In genomic region chr1:90557140-90557539, GRCm38 (mm10) we compare ENCODE assay signal across 10 mouse cellular contexts. TPM values are rescaled to one million over a fixed set of nuclear protein-coding genes. Genes with fewer than 3 reads are reported as not detected.
DNase-seq lines count a peak whose midpoint lies in the region; ATAC-seq and TF ChIP-seq lines count a peak whose summit lies in the region.
"Had no signal": no experiment of that assay in that cellular context is flagged by ENCODE, and none has a peak within 500 bp of the region (broad histone marks: within the 10 kb centered on the region; RNA-seq: fewer than 3 reads in every experiment).

No protein-coding gene starts in this region.

- H3K36me3 ChIP-seq in kidney, postnatal 0 days (ENCODE audit: insufficient read depth, low read length), result no peaks in the 10 kb centered on the region
- no peaks in the 10 kb centered on the region for H3K36me3 ChIP-seq in forebrain, embryonic 16.5 days (ENCODE audit: control insufficient read depth, insufficient read depth)
- H3K36me3 ChIP-seq: forebrain, embryonic 15.5 days had no signal

- H3K27me3 ChIP-seq in kidney, postnatal 0 days (ENCODE audit: insufficient read depth, low read length), result no peaks in the 10 kb centered on the region
- H3K27me3 ChIP-seq in forebrain, embryonic 16.5 days (replicated peaks; ENCODE audit: control insufficient read depth, insufficient read depth, low read length), result no peaks in the 10 kb centered on the region
- H3K27me3 ChIP-seq: forebrain, embryonic 15.5 days had no signal

- 92% methylated on average over 1 of the region's 1 CpGs for WGBS in kidney, postnatal 0 days
- 97% methylated on average over 1 of the region's 1 CpGs for WGBS in forebrain, embryonic 16.5 days

- H3K9ac ChIP-seq in kidney, postnatal 0 days (ENCODE audit: low read depth, low read length), result no peak overlapping the region
- H3K9ac ChIP-seq in forebrain, embryonic 16.5 days (replicated peaks; ENCODE audit: low read depth, low read length), result no peak overlapping the region
- H3K9ac ChIP-seq: forebrain, embryonic 15.5 days had no signal

- no peak for DNase-seq in kidney, postnatal 0 days (ENCODE audit: low spot score)
- no peak for DNase-seq in kidney, postnatal 14 days
- peak; percentile 31 for DNase-seq in right cerebral cortex, postnatal 14 days
- no peak for DNase-seq in right cerebral cortex, adult 18-20 months
- peak; percentile 64 for DNase-seq in R1 (ENCODE audit: low read depth, low spot score)
- peak; percentile 10 for DNase-seq in thymus, postnatal 0 days (ENCODE audit: low spot score)
- DNase-seq: kidney, adult 8-10 months had no signal

- no peak overlapping the region for H3K27ac ChIP-seq in kidney, postnatal 0 days
- H3K27ac ChIP-seq in forebrain, embryonic 16.5 days (ENCODE audit: low read length), result no peak overlapping the region
- H3K27ac ChIP-seq: forebrain, embryonic 15.5 days had no signal

- no peak overlapping the region for H3K4me3 ChIP-seq in kidney, postnatal 0 days (replicated peaks; ENCODE audit: low read depth, low read length)
- H3K4me3 ChIP-seq in forebrain, embryonic 16.5 days (replicated peaks; ENCODE audit: low read length), result no peak overlapping the region
- H3K4me3 ChIP-seq: forebrain, embryonic 15.5 days had no signal

- ATAC-seq in kidney, postnatal 0 days (replicated peaks; ENCODE audit: low FRiP score, low read depth), result no peak
- ATAC-seq in forebrain, embryonic 16.5 days, result no peak
- ATAC-seq in megakaryocyte, adult 5-6 weeks (ENCODE audit: poor library complexity, severe bottlenecking), result no peak
- ATAC-seq: forebrain, embryonic 15.5 days had no signal

- H3K4me2 ChIP-seq in kidney, postnatal 0 days (ENCODE audit: low read length), result no peak overlapping the region
- H3K4me2 ChIP-seq in forebrain, embryonic 16.5 days (ENCODE audit: low read length), result no peak overlapping the region
- H3K4me2 ChIP-seq: forebrain, embryonic 15.5 days had no signal

- H3K9me3 ChIP-seq in kidney, postnatal 0 days (replicated peaks; ENCODE audit: low read length), result no peaks in the 10 kb centered on the region
- no peaks in the 10 kb centered on the region; the same call in 1 of the 2 replicates for H3K9me3 ChIP-seq in forebrain, embryonic 16.5 days (ENCODE audit: control insufficient read depth, low read length)
- H3K9me3 ChIP-seq: forebrain, embryonic 15.5 days had no signal

- H3K4me1 ChIP-seq in kidney, postnatal 0 days (replicated peaks; ENCODE audit: insufficient read depth, low read length), result no peaks in the 10 kb centered on the region
- peaks cover 4% of the 10 kb centered on the region for H3K4me1 ChIP-seq in forebrain, embryonic 16.5 days (replicated peaks; ENCODE audit: control insufficient read depth, insufficient read depth, low read length)

- peak; percentile 65 for TF ChIP-seq CTCF in kidney, postnatal 0 days (IDR thresholded peaks at IDR 0.05; ENCODE audit: low read depth)

RNA-seq across cellular contexts. Expression of gene Cops8, which starts 45.6 kb away (rescaled TPM):
- 105 and 114 TPM in 2 replicates for polyA plus RNA-seq in kidney, postnatal 0 days (2015; fragmentation: Nextera tagmentation; extraction: Ambion mirVana)
- 96.4 and 106 TPM in 2 replicates for polyA plus RNA-seq in thymus, postnatal 0 days (2015; fragmentation: Nextera tagmentation; extraction: Ambion mirVana)
- 191 and 199 TPM in 2 replicates for polyA plus RNA-seq in forebrain, embryonic 16.5 days (2015; fragmentation: Nextera tagmentation; extraction: Ambion mirVana)
- total RNA-seq in megakaryocyte, adult 5-6 weeks (2015), result 38.8 and 42.6 TPM in 2 replicates
- total RNA-seq in megakaryocyte, adult 5-6 weeks (2017), result 61.2 and 64.4 TPM in 2 replicates

Comparison
In these comparisons a context has a peak if more than half of its experiments do, and no peak if none do; other contexts are left out.
1. DNase-seq: peak in right cerebral cortex, postnatal 14 days (single experiment), R1 (single experiment) and thymus, postnatal 0 days (single experiment); none in kidney, postnatal 0 days (single experiment), kidney, postnatal 14 days (single experiment) and right cerebral cortex, adult 18-20 months (single experiment).